Mouse (Mus musculus) lung, postnatal 0 days (tissue): ENCODE data around the gene Hikeshi.

ENCODE experiments used
- CTCF ChIP-seq: IDR thresholded peaks from 2 replicates; pipeline ENCODE4 v1.5.1; 2016; ENCODE audit warnings: antibody characterized with exemption, mild to moderate bottlenecking
- EP300 ChIP-seq: IDR thresholded peaks from 2 replicates; pipeline ENCODE4 v1.6.1; 2016; ENCODE audit warnings: antibody characterized with exemption, mild to moderate bottlenecking, control low read depth

DNA sequence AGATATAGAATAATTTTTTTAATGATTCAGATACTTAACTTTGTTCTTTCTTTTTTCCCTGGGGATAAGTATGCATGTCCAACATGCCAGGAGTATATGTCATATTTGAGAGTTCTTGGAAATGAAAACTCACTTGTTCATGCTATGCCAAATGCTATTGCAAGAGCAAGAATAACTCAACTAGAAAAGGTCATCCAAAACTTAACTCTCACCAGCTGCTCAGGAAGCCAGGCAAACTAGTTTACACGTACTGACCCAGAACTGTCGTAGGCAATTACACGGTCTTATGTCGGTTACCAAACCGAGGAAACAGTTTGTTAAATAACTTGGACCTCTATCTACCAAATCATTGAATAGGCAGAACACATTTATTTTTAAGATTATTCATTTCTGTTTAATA is 24.3 kb downstream of the Hikeshi start:
- TF ChIP-seq CTCF (no peak), EP300 (peak; percentile 51; the same call in 1 of the 2 replicates)
